Mouse (Mus musculus) liver, embryonic 16.5 days (tissue): ENCODE results near the gene Ccdc90b. TPM values are rescaled to one million over a fixed set of nuclear protein-coding genes. Genes with fewer than 3 reads are reported as not detected.

Experiments
- ATAC-seq: fragments of 200-750 bp; cut with Nextera tagmentation; 2 replicates; pipeline ENCODE4 v1.8.0; 2017; ENCODE audit warnings: low read depth, mild to moderate bottlenecking, moderate number of reproducible peaks, moderate library complexity
- H3K27ac ChIP-seq: fragments of 300-500 bp; sonication (generic); 2 replicates; pipeline ENCODE4 v1.5.1; 2014; ENCODE audit warnings: mild to moderate bottlenecking, low read length
- H3K27me3 ChIP-seq: fragments of 300-500 bp; sonication (generic); 2 replicates; pipeline ENCODE4 v1.6.1; 2014; ENCODE audit warnings: low read depth, low read length, mixed read lengths; ENCODE audit not compliant: control insufficient read depth, insufficient read depth
- H3K36me3 ChIP-seq: fragments of 300-500 bp; sonication (generic); 2 replicates; pipeline ENCODE4 v1.6.1; 2014; ENCODE audit warnings: mild to moderate bottlenecking; ENCODE audit not compliant: control insufficient read depth, insufficient read depth
- H3K4me1 ChIP-seq: fragments of 300-500 bp; sonication (generic); 2 replicates; pipeline ENCODE4 v1.6.1; 2014; ENCODE audit warnings: low read depth, low read length, mixed read lengths; ENCODE audit not compliant: control insufficient read depth
- H3K4me2 ChIP-seq: fragments of 300-500 bp; sonication (generic); 2 replicates; pipeline ENCODE4 v1.6.1; 2014; ENCODE audit warnings: low read depth, low read length, mixed read lengths
- H3K4me3 ChIP-seq: fragments of 300-500 bp; sonication (generic); 2 replicates; pipeline ENCODE4 v1.5.1; 2014; ENCODE audit warnings: low read depth, mild to moderate bottlenecking, low read length
- H3K9ac ChIP-seq: fragments of 300-500 bp; sonication (generic); 2 replicates; pipeline ENCODE4 v1.6.1; 2014; ENCODE audit warnings: low read depth, low read length
- H3K9me3 ChIP-seq: fragments of 300-500 bp; sonication (generic); replicated peaks from 2 replicates; pipeline ENCODE4 v1.6.1; 2016; ENCODE audit warnings: low read length; ENCODE audit not compliant: control insufficient read depth
- WGBS: fragments of 180-500 bp; shearing (Covaris S2); extraction: QIAGEN DNeasy Blood & Tissue Kit; methylation state at CpG from one replicate; pipeline ENCODE4 v1.1.7; 2014; ENCODE audit not compliant: insufficient replicate concordance; 5-methylcytosine and 5-hydroxymethylcytosine counted together
- polyA plus RNA-seq: library from polyadenylated mRNA; unstranded; fragments of >200 nt; fragmentation: Nextera tagmentation; extraction: Ambion mirVana; gene quantifications from 2 replicates; pipeline ENCODE4 v1.2.1, GENCODE M21; 2015

Gene Ccdc90b
- polyA plus RNA-seq, 1 experiment from 2014 or later: 11.8 TPM

GRCm38 (mm10) chr7:92630167-92630566, 69.2 kb downstream of the Ccdc90b start:
- Histone ChIP-seq H3K4me2 (no peak overlapping the region), H3K4me3 (no peak overlapping the region), H3K36me3 (no peaks in the 10 kb centered on the region), H3K9ac (no peak overlapping the region), H3K4me1 (no peaks in the 10 kb centered on the region), H3K27ac (no peak overlapping the region), H3K27me3 (no peaks in the 10 kb centered on the region), H3K9me3 (no peaks in the 10 kb centered on the region)
- ATAC-seq: no peak
- WGBS: 36% methylated on average over 2 of the region's 2 CpGs

Other genes starting within 250 kb of the Ccdc90b start
- 0.33 and 0.43 TPM in 2 replicates for gene Ankrd42, start 76.0 kb downstream of the Ccdc90b start, polyA plus RNA-seq
- gene Pcf11, start 108.8 kb downstream of the Ccdc90b start, polyA plus RNA-seq: 9.5 and 9.9 TPM in 2 replicates
- gene Rab30, start 180.5 kb downstream of the Ccdc90b start, polyA plus RNA-seq: 5.3 and 5.6 TPM in 2 replicates